Mouse (Mus musculus) thymus, postnatal 36 days (tissue): ENCODE results near the gene Rhbdl3.

Experiments
- DNase-seq, 2 experiments: peaks; one replicate each; pipeline ENCODE4 v3.0.0; 2022; ENCODE audit warnings: mixed read lengths in 2 of 2

Gene Rhbdl3

GRCm38 (mm10) chr11:80386790-80387189, 86.1 kb downstream of the Rhbdl3 start:
- DNase-seq: no peak

GRCm38 (mm10) chr11:80389885-80390284, 89.2 kb downstream of the Rhbdl3 start:
- DNase-seq: no peak

- DNase-seq: no peak
These were observed 90.9 kb downstream of the Rhbdl3 start for GRCm38 (mm10) chr11:80391407-80392120.

DNA sequence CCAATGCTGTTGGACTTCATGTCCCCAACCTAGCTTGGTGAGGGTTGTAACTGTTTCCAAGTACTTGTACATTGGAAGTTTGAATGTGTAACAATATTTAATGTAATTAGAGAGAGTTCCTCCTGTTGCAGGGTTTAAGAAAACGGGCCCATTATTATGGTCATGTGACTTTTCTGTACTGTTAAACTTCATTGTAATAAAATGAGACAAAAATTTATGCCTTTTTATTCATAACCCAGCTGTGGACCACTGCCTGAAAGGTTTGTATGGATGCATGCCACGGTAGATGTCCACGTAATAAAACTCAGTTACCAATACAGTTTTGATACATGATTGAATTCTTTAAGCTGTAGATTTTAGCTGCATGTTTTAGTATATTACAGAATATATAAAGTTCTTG, 95.2 kb downstream of the Rhbdl3 start:
- DNase-seq: no peak

- no peak for DNase-seq
These were observed 95.9 kb downstream of the Rhbdl3 start for GRCm38 (mm10) chr11:80396617-80397016.
